8 mouse cellular contexts compared by ENCODE assay signal in genomic region chr11:60779673-60780189, GRCm38 (mm10). TPM values are rescaled to one million over a fixed set of nuclear protein-coding genes. Genes with fewer than 3 reads are reported as not detected.
A peak's percentile ranks its signal among the peaks of the same experiment; 100 is the strongest.
DNase-seq lines count a peak whose midpoint lies in the region; ATAC-seq lines count a peak whose summit lies in the region.

No protein-coding gene starts in this region.

- H3K27me3 ChIP-seq in megakaryocyte, embryonic 14.5 days (replicated peaks): no peaks in the 10 kb centered on the region
- H3K27me3 ChIP-seq in liver, embryonic 13.5 days: no peaks in the 10 kb centered on the region

- peak overlapping the region; percentile 91 for H3K4me2 ChIP-seq in liver, embryonic 13.5 days

- peak overlapping the region; percentile 63 for H3K9ac ChIP-seq in liver, embryonic 13.5 days

- 80% methylated on average over 10 of the region's 10 CpGs for WGBS in liver, embryonic 13.5 days (ENCODE audit: insufficient replicate concordance)

- H3K36me3 ChIP-seq in megakaryocyte, embryonic 14.5 days (replicated peaks; ENCODE audit: low read length): peaks cover 64% of the 10 kb centered on the region
- peaks cover 51% of the 10 kb centered on the region for H3K36me3 ChIP-seq in liver, embryonic 13.5 days

- peak; percentile 9 for DNase-seq in cerebellum, adult 11-12 months
- no peak for DNase-seq in liver, embryonic 13.5 days
- no peak for DNase-seq in right cerebral cortex, adult 18-20 months
- DNase-seq in spleen, postnatal 10 days (ENCODE audit: low spot score in 2 of 2): no peak
- DNase-seq in ovary, postnatal 10 days (ENCODE audit: low spot score): no peak

- H3K4me1 ChIP-seq in megakaryocyte, embryonic 14.5 days: peaks cover 80% of the 10 kb centered on the region
- H3K4me1 ChIP-seq in liver, embryonic 13.5 days (replicated peaks): peaks cover 77% of the 10 kb centered on the region

- H3K4me3 ChIP-seq in megakaryocyte, embryonic 14.5 days (replicated peaks): peak overlapping the region; percentile 89
- H3K4me3 ChIP-seq in liver, embryonic 13.5 days (replicated peaks): peak overlapping the region; percentile 85

- H3K27ac ChIP-seq in liver, embryonic 13.5 days: no peak overlapping the region

- no peaks in the 10 kb centered on the region for H3K9me3 ChIP-seq in megakaryocyte, embryonic 14.5 days
- no peaks in the 10 kb centered on the region for H3K9me3 ChIP-seq in liver, embryonic 13.5 days (replicated peaks)

- ATAC-seq in cerebellum, adult (ENCODE audit: insufficient number of reproducible peaks, low FRiP score, low TSS enrichment): no peak
- no peak for ATAC-seq in megakaryocyte, adult 5-6 weeks (ENCODE audit: poor library complexity, severe bottlenecking)
- ATAC-seq in liver, embryonic 13.5 days (ENCODE audit: low read depth): no peak

RNA-seq across cellular contexts. Expression of gene Smcr8, which starts 2.4 kb away (rescaled TPM):
- polyA plus RNA-seq in megakaryocyte, embryonic 14.5 days (2012; ENCODE audit: insufficient read depth, low replicate concordance): 0.50 TPM in 1 of 2 replicates, not detected in the other
- total RNA-seq in megakaryocyte, adult 5-6 weeks (2015): 27.4 and 32.1 TPM in 2 replicates
- total RNA-seq in megakaryocyte, adult 5-6 weeks (2017): 16.8 and 18.7 TPM in 2 replicates
- polyA plus RNA-seq in liver, embryonic 13.5 days (2015; fragmentation: Nextera tagmentation; extraction: Ambion mirVana): 2.2 and 3.2 TPM in 2 replicates

RNA-seq across cellular contexts. Expression of gene Top3a, which starts 2.6 kb away (rescaled TPM):
- polyA plus RNA-seq in megakaryocyte, embryonic 14.5 days (2012; ENCODE audit: insufficient read depth, low replicate concordance): 1.9 and 4.7 TPM in 2 replicates
- 6.0 and 10.5 TPM in 2 replicates for total RNA-seq in megakaryocyte, adult 5-6 weeks (2015)
- total RNA-seq in megakaryocyte, adult 5-6 weeks (2017): 12.6 and 14.8 TPM in 2 replicates
- polyA plus RNA-seq in liver, embryonic 13.5 days (2015; fragmentation: Nextera tagmentation; extraction: Ambion mirVana): 6.7 and 8.5 TPM in 2 replicates

RNA-seq across cellular contexts. Expression of gene Shmt1, which starts 31.8 kb away (rescaled TPM):
- polyA plus RNA-seq in megakaryocyte, embryonic 14.5 days (2012; ENCODE audit: insufficient read depth, low replicate concordance): 0.75 and 7.4 TPM in 2 replicates
- 4.1 and 6.2 TPM in 2 replicates for total RNA-seq in megakaryocyte, adult 5-6 weeks (2015)
- total RNA-seq in megakaryocyte, adult 5-6 weeks (2017): 13.7 and 15.6 TPM in 2 replicates
- 50.1 and 54.2 TPM in 2 replicates for polyA plus RNA-seq in liver, embryonic 13.5 days (2015; fragmentation: Nextera tagmentation; extraction: Ambion mirVana)

RNA-seq across cellular contexts. Expression of gene Dhrs7b, which starts 50.7 kb away (rescaled TPM):
- 3.3 TPM in 1 of 2 replicates, not detected in the other for polyA plus RNA-seq in megakaryocyte, embryonic 14.5 days (2012; ENCODE audit: insufficient read depth, low replicate concordance)
- total RNA-seq in megakaryocyte, adult 5-6 weeks (2015): 11.1 and 16.8 TPM in 2 replicates
- 12.9 and 15.6 TPM in 2 replicates for total RNA-seq in megakaryocyte, adult 5-6 weeks (2017)
- 25.5 and 28.9 TPM in 2 replicates for polyA plus RNA-seq in liver, embryonic 13.5 days (2015; fragmentation: Nextera tagmentation; extraction: Ambion mirVana)

RNA-seq across cellular contexts. Expression of gene Mief2, which starts 51.5 kb away (rescaled TPM):
- 10.2 and 20.6 TPM in 2 replicates for polyA plus RNA-seq in megakaryocyte, embryonic 14.5 days (2012; ENCODE audit: insufficient read depth, low replicate concordance)
- 3.3 and 3.7 TPM in 2 replicates for total RNA-seq in megakaryocyte, adult 5-6 weeks (2015)
- total RNA-seq in megakaryocyte, adult 5-6 weeks (2017): 4.7 and 7.4 TPM in 2 replicates
- polyA plus RNA-seq in liver, embryonic 13.5 days (2015; fragmentation: Nextera tagmentation; extraction: Ambion mirVana): 3.0 and 3.6 TPM in 2 replicates
